Mouse (Mus musculus): Measurements from ENCODE around the gene Hdac4. TPM values are rescaled to one million over a fixed set of nuclear protein-coding genes. Genes with fewer than 3 reads are reported as not detected.

The Hdac4 gene
- polyA plus RNA-seq, 1 experiment from 2014 or later: 11.3 TPM

- Histone ChIP-seq H3K27me3 (replicated peaks; ENCODE audit: control insufficient read depth, insufficient read depth, low read length) (no peaks in the 10 kb centered on the region), H3K4me1 (ENCODE audit: control insufficient read depth, insufficient read depth, low read length) (peaks cover 5% of the 10 kb centered on the region; the same call in 1 of the 2 replicates), H3K36me3 (ENCODE audit: control insufficient read depth, insufficient read depth, low read length) (no peaks in the 10 kb centered on the region), H3K4me3 (ENCODE audit: low read length) (no peak overlapping the region), H3K4me2 (ENCODE audit: low read depth, low read length) (no peak overlapping the region), H3K9ac (ENCODE audit: low read depth, low read length) (no peak overlapping the region), H3K27ac (ENCODE audit: low read length) (no peak overlapping the region), H3K9me3 (ENCODE audit: control insufficient read depth, low read length) (no peaks in the 10 kb centered on the region)
- 72% methylated on average over 7 of the region's 7 CpGs for WGBS
- ATAC-seq: no peak
These were observed 273.0 kb downstream of the Hdac4 start for GRCm38 (mm10) chr1:91922235-91923152.

DNA sequence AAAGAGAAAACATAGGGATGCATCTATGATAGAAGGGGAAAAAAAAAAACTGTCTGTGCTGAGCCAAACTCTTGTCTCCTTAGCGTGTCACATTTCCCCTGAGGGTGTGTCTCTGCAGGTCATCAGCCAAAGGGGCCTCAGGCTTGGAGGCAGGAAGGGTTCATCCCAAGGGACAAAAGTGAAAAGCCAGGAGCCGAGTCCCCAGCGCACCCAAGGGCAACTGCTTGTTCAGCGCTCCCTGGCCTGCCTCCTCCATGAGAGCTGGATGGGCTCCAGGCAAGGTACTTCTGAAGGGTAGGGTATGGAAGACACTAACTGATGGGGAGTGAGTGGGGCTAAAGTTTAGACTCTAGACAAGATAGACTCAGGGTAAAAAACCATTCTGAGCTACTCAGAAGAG lies 273.8 kb downstream of the Hdac4 start:
- 83% methylated on average over 4 of the region's 4 CpGs for WGBS
- Histone ChIP-seq H3K4me3 (ENCODE audit: low read length) (no peak overlapping the region), H3K9me3 (ENCODE audit: control insufficient read depth, low read length) (no peaks in the 10 kb centered on the region), H3K4me1 (ENCODE audit: control insufficient read depth, insufficient read depth, low read length) (peaks cover 5% of the 10 kb centered on the region; the same call in 1 of the 2 replicates), H3K4me2 (ENCODE audit: low read depth, low read length) (no peak overlapping the region), H3K27me3 (replicated peaks; ENCODE audit: control insufficient read depth, insufficient read depth, low read length) (no peaks in the 10 kb centered on the region), H3K9ac (ENCODE audit: low read depth, low read length) (no peak overlapping the region), H3K27ac (ENCODE audit: low read length) (no peak overlapping the region), H3K36me3 (ENCODE audit: control insufficient read depth, insufficient read depth, low read length) (no peaks in the 10 kb centered on the region)
- ATAC-seq: no peak

DNA sequence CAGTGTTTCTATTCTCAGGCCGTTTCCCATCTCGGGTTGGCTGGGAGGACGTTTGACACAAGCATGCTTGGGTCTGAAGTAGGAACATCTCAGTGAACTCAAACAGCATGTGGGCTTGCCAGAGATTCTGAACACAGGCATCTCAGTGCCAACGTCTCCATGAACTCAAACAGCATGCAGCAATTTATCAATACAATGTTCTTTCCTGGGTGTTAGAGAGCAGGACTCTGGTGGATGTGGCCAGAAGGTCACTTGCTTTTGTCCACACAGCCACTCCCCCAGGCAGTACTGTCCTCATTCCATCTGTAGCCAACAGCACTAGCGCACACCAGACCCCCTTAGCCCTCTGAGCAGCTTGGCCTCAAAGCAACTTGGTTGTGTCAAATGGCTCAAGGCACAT lies 274.2 kb downstream of the Hdac4 start:
- Histone ChIP-seq H3K4me3 (ENCODE audit: low read length) (no peak overlapping the region), H3K4me2 (ENCODE audit: low read depth, low read length) (no peak overlapping the region), H3K27me3 (replicated peaks; ENCODE audit: control insufficient read depth, insufficient read depth, low read length) (no peaks in the 10 kb centered on the region), H3K4me1 (ENCODE audit: control insufficient read depth, insufficient read depth, low read length) (peaks cover 5% of the 10 kb centered on the region; the same call in 1 of the 2 replicates), H3K9me3 (ENCODE audit: control insufficient read depth, low read length) (no peaks in the 10 kb centered on the region), H3K27ac (ENCODE audit: low read length) (no peak overlapping the region), H3K9ac (ENCODE audit: low read depth, low read length) (no peak overlapping the region), H3K36me3 (ENCODE audit: control insufficient read depth, insufficient read depth, low read length) (no peaks in the 10 kb centered on the region)
- 63% methylated on average over 5 of the region's 5 CpGs for WGBS
- no peak for ATAC-seq

DNA sequence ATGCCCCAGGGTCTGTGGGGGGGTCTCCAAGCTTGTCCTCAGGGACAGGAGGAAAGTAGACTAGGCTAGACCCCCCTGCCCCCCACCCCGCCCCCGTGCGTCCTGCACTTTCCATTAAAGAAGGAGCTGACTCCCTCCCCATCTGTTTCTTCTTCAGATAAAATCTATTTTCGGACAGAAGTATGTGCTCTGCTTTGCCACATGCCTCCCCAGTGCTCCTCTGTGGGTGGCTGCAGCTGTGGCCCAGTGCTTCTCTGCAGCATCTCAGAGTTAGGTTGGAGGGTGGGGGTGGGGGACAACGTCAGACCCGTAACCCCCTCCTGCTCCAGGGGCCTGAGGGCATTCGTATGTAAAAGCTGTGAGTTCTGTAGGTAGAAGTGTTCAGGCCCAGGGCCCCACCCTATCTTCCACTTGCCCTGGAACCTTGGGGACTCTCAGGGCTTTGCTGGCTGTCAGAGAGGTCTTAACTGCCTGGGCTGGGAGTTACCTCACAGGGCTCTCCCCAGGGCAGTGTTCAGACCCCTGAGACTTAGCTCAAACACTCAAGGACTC lies 275.4 kb downstream of the Hdac4 start:
- Histone ChIP-seq H3K4me3 (ENCODE audit: low read length) (no peak overlapping the region), H3K36me3 (ENCODE audit: control insufficient read depth, insufficient read depth, low read length) (no peaks in the 10 kb centered on the region), H3K4me1 (ENCODE audit: control insufficient read depth, insufficient read depth, low read length) (peaks cover 5% of the 10 kb centered on the region), H3K9me3 (ENCODE audit: control insufficient read depth, low read length) (no peaks in the 10 kb centered on the region), H3K9ac (ENCODE audit: low read depth, low read length) (no peak overlapping the region), H3K4me2 (ENCODE audit: low read depth, low read length) (no peak overlapping the region), H3K27me3 (replicated peaks; ENCODE audit: control insufficient read depth, insufficient read depth, low read length) (no peaks in the 10 kb centered on the region), H3K27ac (ENCODE audit: low read length) (no peak overlapping the region)
- 44% methylated on average over 7 of the region's 7 CpGs for WGBS
- ATAC-seq: no peak

DNA sequence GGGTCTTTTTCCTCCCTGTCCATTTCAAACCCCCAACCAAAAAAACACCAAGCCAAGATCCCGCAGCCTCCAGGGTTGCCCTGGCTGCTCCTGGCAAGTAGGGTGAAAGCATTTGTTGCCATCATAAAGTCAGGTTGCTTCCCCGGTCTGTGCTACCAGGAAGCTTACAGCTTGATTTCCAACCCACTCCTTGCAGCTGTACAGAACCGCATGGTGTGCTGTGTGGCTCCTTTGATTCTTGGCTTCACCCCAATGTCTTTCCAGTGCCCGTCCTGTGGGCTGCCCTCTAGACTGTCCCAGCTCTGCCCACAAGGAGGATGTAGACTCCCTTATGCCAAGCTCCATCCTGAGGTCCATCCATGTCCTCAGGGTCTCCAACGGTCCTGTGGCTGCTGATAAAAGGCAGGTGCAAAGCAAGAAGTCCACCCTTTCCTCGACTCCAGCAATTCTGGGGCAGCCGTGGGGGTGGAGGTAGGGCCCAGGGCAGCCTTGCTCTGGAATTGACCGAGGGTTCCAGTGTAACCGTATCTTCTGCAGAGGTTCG lies 277.2 kb downstream of the Hdac4 start:
- no peak overlapping the region for H3K27ac ChIP-seq (ENCODE audit: low read length)

DNA sequence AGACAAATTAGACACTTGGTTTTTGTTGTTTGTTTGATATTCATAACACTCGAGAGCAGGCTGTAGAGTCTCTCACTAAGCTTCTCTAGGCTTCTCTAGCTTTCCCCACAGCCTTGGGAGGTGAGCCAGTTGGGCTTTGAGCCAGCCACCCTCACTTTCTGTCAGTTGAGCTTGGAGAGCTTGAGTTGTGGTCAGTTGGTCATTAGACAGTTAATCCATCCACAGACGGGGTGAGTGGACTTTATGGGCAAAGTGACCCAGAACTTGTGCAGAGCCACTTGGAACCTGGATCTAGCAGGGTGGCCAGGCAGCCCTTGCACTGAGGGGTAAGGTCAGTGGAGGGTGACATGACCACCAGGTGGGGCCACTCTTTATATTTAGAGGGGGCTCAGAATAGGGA lies 277.9 kb downstream of the Hdac4 start:
- no peak overlapping the region for H3K27ac ChIP-seq (ENCODE audit: low read length)
- H3K9ac ChIP-seq (ENCODE audit: low read depth, low read length): no peak overlapping the region
- H3K4me3 ChIP-seq (ENCODE audit: low read length): no peak overlapping the region
- WGBS: 43% methylated on average over 2 of the region's 2 CpGs
- H3K27me3 ChIP-seq (replicated peaks; ENCODE audit: control insufficient read depth, insufficient read depth, low read length): no peaks in the 10 kb centered on the region
- H3K4me1 ChIP-seq (ENCODE audit: control insufficient read depth, insufficient read depth, low read length): peaks cover 10% of the 10 kb centered on the region
- H3K36me3 ChIP-seq (ENCODE audit: control insufficient read depth, insufficient read depth, low read length): no peaks in the 10 kb centered on the region
- no peaks in the 10 kb centered on the region for H3K9me3 ChIP-seq (ENCODE audit: control insufficient read depth, low read length)
- no peak for ATAC-seq
- no peak overlapping the region for H3K4me2 ChIP-seq (ENCODE audit: low read depth, low read length)

More for the DNA sequence above, 277.2 kb downstream of the Hdac4 start:
- Histone ChIP-seq H3K4me3 (ENCODE audit: low read length) (no peak overlapping the region), H3K9me3 (ENCODE audit: control insufficient read depth, low read length) (no peaks in the 10 kb centered on the region), H3K27me3 (replicated peaks; ENCODE audit: control insufficient read depth, insufficient read depth, low read length) (no peaks in the 10 kb centered on the region), H3K9ac (ENCODE audit: low read depth, low read length) (no peak overlapping the region), H3K4me1 (ENCODE audit: control insufficient read depth, insufficient read depth, low read length) (peaks cover 10% of the 10 kb centered on the region), H3K4me2 (ENCODE audit: low read depth, low read length) (no peak overlapping the region), H3K36me3 (ENCODE audit: control insufficient read depth, insufficient read depth, low read length) (no peaks in the 10 kb centered on the region)
- WGBS: 87% methylated on average over 10 of the region's 10 CpGs
- ATAC-seq: no peak

GRCm38 (mm10) chr1:91915961-91916360 lies 279.5 kb downstream of the Hdac4 start:
- no peaks in the 10 kb centered on the region for H3K27me3 ChIP-seq (replicated peaks; ENCODE audit: control insufficient read depth, insufficient read depth, low read length)
- ATAC-seq: no peak
- peaks cover 10% of the 10 kb centered on the region for H3K4me1 ChIP-seq (ENCODE audit: control insufficient read depth, insufficient read depth, low read length)
- H3K36me3 ChIP-seq (ENCODE audit: control insufficient read depth, insufficient read depth, low read length): no peaks in the 10 kb centered on the region
- no peak overlapping the region for H3K4me3 ChIP-seq (ENCODE audit: low read length)
- no peak overlapping the region for H3K9ac ChIP-seq (ENCODE audit: low read depth, low read length)
- no peak overlapping the region for H3K27ac ChIP-seq (ENCODE audit: low read length)
- 80% methylated on average over 5 of the region's 5 CpGs for WGBS
- H3K4me2 ChIP-seq (ENCODE audit: low read depth, low read length): no peak overlapping the region
- H3K9me3 ChIP-seq (ENCODE audit: control insufficient read depth, low read length): no peaks in the 10 kb centered on the region

GRCm38 (mm10) chr1:91914648-91915047 lies 280.9 kb downstream of the Hdac4 start:
- no peaks in the 10 kb centered on the region for H3K36me3 ChIP-seq (ENCODE audit: control insufficient read depth, insufficient read depth, low read length)
- no peaks in the 10 kb centered on the region for H3K27me3 ChIP-seq (replicated peaks; ENCODE audit: control insufficient read depth, insufficient read depth, low read length)
- H3K9me3 ChIP-seq (ENCODE audit: control insufficient read depth, low read length): no peaks in the 10 kb centered on the region
- H3K27ac ChIP-seq (ENCODE audit: low read length): no peak overlapping the region
- ATAC-seq: peak; percentile 52; the same call in 1 of the 2 replicates
- peaks cover 10% of the 10 kb centered on the region for H3K4me1 ChIP-seq (ENCODE audit: control insufficient read depth, insufficient read depth, low read length)
- 38% methylated on average over 3 of the region's 3 CpGs for WGBS
- H3K4me2 ChIP-seq (ENCODE audit: low read depth, low read length): no peak overlapping the region
- H3K9ac ChIP-seq (ENCODE audit: low read depth, low read length): 0 out of 2 replicates have a peak overlapping the region, but pooled peaks have one; percentile 15
- H3K4me3 ChIP-seq (ENCODE audit: low read length): no peak overlapping the region

DNA sequence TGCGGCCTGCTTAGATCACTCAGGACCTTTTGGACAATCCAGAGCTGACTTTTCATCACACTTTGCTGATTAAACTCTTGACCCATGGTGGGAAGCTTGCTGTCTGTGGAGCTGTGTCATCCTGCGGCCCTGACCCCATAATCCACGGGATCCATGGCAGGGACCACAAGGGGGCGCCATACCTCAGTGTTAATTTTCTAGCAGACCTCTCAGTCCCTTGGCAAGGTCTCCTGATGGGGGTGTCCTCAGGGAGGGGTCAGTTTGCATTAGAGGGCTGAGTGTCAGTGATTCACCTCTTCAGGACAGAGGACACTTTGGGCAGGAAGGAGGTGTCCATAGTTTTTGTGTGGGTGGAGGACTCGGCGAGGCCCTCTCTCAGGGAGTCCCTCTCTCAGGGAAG lies 281.6 kb downstream of the Hdac4 start:
- Histone ChIP-seq H3K9me3 (ENCODE audit: control insufficient read depth, low read length) (no peaks in the 10 kb centered on the region), H3K4me1 (ENCODE audit: control insufficient read depth, insufficient read depth, low read length) (peaks cover 10% of the 10 kb centered on the region), H3K4me3 (ENCODE audit: low read length) (no peak overlapping the region), H3K4me2 (ENCODE audit: low read depth, low read length) (no peak overlapping the region), H3K27ac (ENCODE audit: low read length) (no peak overlapping the region), H3K27me3 (replicated peaks; ENCODE audit: control insufficient read depth, insufficient read depth, low read length) (no peaks in the 10 kb centered on the region), H3K9ac (ENCODE audit: low read depth, low read length) (no peak overlapping the region), H3K36me3 (ENCODE audit: control insufficient read depth, insufficient read depth, low read length) (no peaks in the 10 kb centered on the region)
- no peak for ATAC-seq
- 52% methylated on average over 6 of the region's 6 CpGs for WGBS

All from intestine, embryonic 16.5 days (tissue).